Comparison of ENCODE assay signal across 23 mouse cellular contexts in the genomic region with DNA sequence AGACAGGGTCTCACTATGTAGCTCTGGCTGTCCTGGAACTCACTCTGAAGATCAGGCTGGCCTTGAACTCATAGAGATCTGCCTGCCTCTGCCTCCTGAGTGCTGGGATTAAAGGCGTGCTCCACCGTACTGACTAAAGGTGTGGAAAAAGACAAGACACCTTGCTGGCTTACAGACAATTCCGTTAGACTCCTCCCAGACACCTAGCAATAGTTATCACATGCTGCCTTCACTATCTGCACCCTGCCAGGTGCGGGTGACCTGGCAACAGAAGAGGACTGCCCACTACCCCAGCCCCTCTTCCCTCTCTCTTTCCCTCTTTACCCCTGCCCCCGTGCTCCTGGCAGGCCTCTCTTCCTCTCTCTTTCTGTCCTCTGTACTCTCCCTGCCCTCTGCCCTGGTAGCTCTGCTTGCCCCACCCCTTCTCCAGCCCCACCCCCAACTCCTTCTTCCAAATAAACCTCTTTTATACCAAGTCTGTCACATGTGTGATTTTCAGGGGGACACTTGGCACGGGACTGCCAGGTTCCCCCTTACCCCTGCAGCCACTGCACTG. TPM values are rescaled to one million over a fixed set of nuclear protein-coding genes. Genes with fewer than 3 reads are reported as not detected.
DNase-seq lines count a peak whose midpoint lies in the region; ATAC-seq and TF ChIP-seq lines count a peak whose summit lies in the region.
"Had no signal": no experiment of that assay in that cellular context is flagged by ENCODE, and none has a peak within 500 bp of the region (broad histone marks: within the 10 kb centered on the region; RNA-seq: fewer than 3 reads in every experiment).

No protein-coding gene starts in this region.

- peak; percentile 51 for DNase-seq in kidney, postnatal 10 days
- DNase-seq in cerebellum, postnatal 14 days = no peak
- DNase-seq in thymus, postnatal 25 days = no peak
- DNase-seq: adrenal gland, postnatal 25 days; cerebellum, adult 8-10 months; gastrocnemius, postnatal 36 days; heart, postnatal 10 days; layer of hippocampus, postnatal 36 days had no signal

- peak overlapping the region; percentile 36; the same call in 1 of the 2 replicates for H3K27ac ChIP-seq in intestine, embryonic 16.5 days (ENCODE audit: low read length)
- no peak overlapping the region for H3K27ac ChIP-seq in intestine, embryonic 15.5 days
- H3K27ac ChIP-seq in bone marrow macrophage, adult 2 months (ENCODE audit: insufficient read depth, low read depth, low read length) = peak overlapping the region; percentile 43
- H3K27ac ChIP-seq in liver, embryonic 16.5 days (ENCODE audit: low read length) = peak overlapping the region; percentile 46; the same call in 1 of the 2 replicates
- H3K27ac ChIP-seq: embryonic facial prominence, embryonic 13.5 days; hindbrain, embryonic 13.5 days; layer of hippocampus, adult 2 months; limb, embryonic 15.5 days; midbrain, embryonic 13.5 days; neural tube, embryonic 13.5 days had no signal

- H3K4me1 ChIP-seq in intestine, embryonic 16.5 days (ENCODE audit: control insufficient read depth, insufficient read depth, low read length) = peaks cover 33% of the 10 kb centered on the region
- peaks cover 33% of the 10 kb centered on the region for H3K4me1 ChIP-seq in intestine, embryonic 15.5 days (replicated peaks)
- H3K4me1 ChIP-seq in bone marrow macrophage, adult 2 months (ENCODE audit: control insufficient read depth, insufficient read depth, low read length) = peaks cover 73% of the 10 kb centered on the region
- H3K4me1 ChIP-seq in liver, embryonic 16.5 days (ENCODE audit: control insufficient read depth, low read depth, low read length) = peaks cover 79% of the 10 kb centered on the region

- WGBS in intestine, embryonic 16.5 days = 76% methylated on average over 6 of the region's 6 CpGs
- WGBS in intestine, embryonic 15.5 days = 68% methylated on average over 6 of the region's 6 CpGs
- WGBS in liver, embryonic 16.5 days (ENCODE audit: insufficient replicate concordance) = 53% methylated on average over 6 of the region's 6 CpGs

- no peak for TF ChIP-seq CTCF in bone marrow macrophage, adult 2 months (IDR thresholded peaks at IDR 0.05; ENCODE audit: low read depth, low read length)

- TF ChIP-seq POLR2A in bone marrow macrophage, adult 2 months (IDR thresholded peaks at IDR 0.05; ENCODE audit: borderline replicate concordance, low read depth, low read length) = no peak

- no peak for ATAC-seq in intestine, embryonic 16.5 days
- no peak for ATAC-seq in intestine, embryonic 15.5 days
- ATAC-seq in liver, embryonic 16.5 days (ENCODE audit: low read depth) = no peak
- ATAC-seq: forebrain, embryonic 14.5 days; inflammation-experienced regulatory T-cells, adult 6 months; midbrain, embryonic 13.5 days had no signal

- H3K9me3 ChIP-seq in intestine, embryonic 16.5 days (ENCODE audit: control insufficient read depth, low read length) = no peaks in the 10 kb centered on the region
- no peaks in the 10 kb centered on the region for H3K9me3 ChIP-seq in intestine, embryonic 15.5 days
- no peaks in the 10 kb centered on the region for H3K9me3 ChIP-seq in liver, embryonic 16.5 days (replicated peaks; ENCODE audit: control insufficient read depth, low read length)
- H3K9me3 ChIP-seq: embryonic facial prominence, embryonic 13.5 days; hindbrain, embryonic 13.5 days; limb, embryonic 15.5 days; midbrain, embryonic 13.5 days; neural tube, embryonic 13.5 days had no signal

- no peak overlapping the region for H3K4me3 ChIP-seq in intestine, embryonic 16.5 days (ENCODE audit: low read length)
- no peak overlapping the region for H3K4me3 ChIP-seq in intestine, embryonic 15.5 days (replicated peaks)
- no peak overlapping the region for H3K4me3 ChIP-seq in bone marrow macrophage, adult 2 months (ENCODE audit: insufficient read depth, low read length)
- no peak overlapping the region for H3K4me3 ChIP-seq in liver, embryonic 16.5 days (ENCODE audit: low read depth, low read length)
- H3K4me3 ChIP-seq: embryonic facial prominence, embryonic 13.5 days; hindbrain, embryonic 13.5 days; layer of hippocampus, adult 2 months; limb, embryonic 15.5 days; midbrain, embryonic 13.5 days; neural tube, embryonic 13.5 days had no signal

- peak overlapping the region; percentile 13; the same call in 1 of the 2 replicates for H3K4me2 ChIP-seq in intestine, embryonic 16.5 days (ENCODE audit: low read depth, low read length)
- H3K4me2 ChIP-seq in intestine, embryonic 15.5 days (replicated peaks) = no peak overlapping the region
- H3K4me2 ChIP-seq in liver, embryonic 16.5 days (ENCODE audit: low read depth, low read length) = no peak overlapping the region
- H3K4me2 ChIP-seq: embryonic facial prominence, embryonic 13.5 days; heart, embryonic 11.5 days; hindbrain, embryonic 13.5 days; limb, embryonic 15.5 days; midbrain, embryonic 13.5 days; neural tube, embryonic 13.5 days had no signal

- no peak overlapping the region for H3K9ac ChIP-seq in intestine, embryonic 16.5 days (ENCODE audit: low read depth, low read length)
- no peak overlapping the region for H3K9ac ChIP-seq in intestine, embryonic 15.5 days
- peak overlapping the region; percentile 24; the same call in 1 of the 2 replicates for H3K9ac ChIP-seq in liver, embryonic 16.5 days (ENCODE audit: low read depth, low read length)
- H3K9ac ChIP-seq: embryonic facial prominence, embryonic 13.5 days; hindbrain, embryonic 13.5 days; limb, embryonic 15.5 days; midbrain, embryonic 13.5 days; neural tube, embryonic 13.5 days had no signal

- no peaks in the 10 kb centered on the region for H3K36me3 ChIP-seq in intestine, embryonic 16.5 days (ENCODE audit: control insufficient read depth, insufficient read depth, low read length)
- no peaks in the 10 kb centered on the region for H3K36me3 ChIP-seq in intestine, embryonic 15.5 days
- H3K36me3 ChIP-seq in liver, embryonic 16.5 days (ENCODE audit: control insufficient read depth, insufficient read depth) = no peaks in the 10 kb centered on the region
- H3K36me3 ChIP-seq: embryonic facial prominence, embryonic 13.5 days; hindbrain, embryonic 13.5 days; limb, embryonic 15.5 days; midbrain, embryonic 13.5 days; neural tube, embryonic 13.5 days had no signal

- no peaks in the 10 kb centered on the region for H3K27me3 ChIP-seq in intestine, embryonic 16.5 days (replicated peaks; ENCODE audit: control insufficient read depth, insufficient read depth, low read length)
- H3K27me3 ChIP-seq in intestine, embryonic 15.5 days (replicated peaks) = no peaks in the 10 kb centered on the region
- H3K27me3 ChIP-seq in liver, embryonic 16.5 days (ENCODE audit: control insufficient read depth, insufficient read depth, low read depth, low read length) = no peaks in the 10 kb centered on the region
- H3K27me3 ChIP-seq: CH12.LX; embryonic facial prominence, embryonic 13.5 days; hindbrain, embryonic 13.5 days; limb, embryonic 15.5 days; midbrain, embryonic 13.5 days; neural tube, embryonic 13.5 days had no signal

RNA-seq across cellular contexts. Expression of a gene that starts 3.5 kb away (rescaled TPM):
- 2.3 and 2.5 TPM in 2 replicates for polyA plus RNA-seq in intestine, embryonic 16.5 days (2015; fragmentation: Nextera tagmentation; extraction: Ambion mirVana)
- polyA plus RNA-seq in intestine, embryonic 15.5 days (2015; fragmentation: Nextera tagmentation; extraction: Ambion mirVana) = 2.2 and 2.7 TPM in 2 replicates
- polyA plus RNA-seq in bone marrow macrophage, adult 2 months (2012; ENCODE audit: insufficient read depth, insufficient read length, missing spikeins) = 34.5 and 34.7 TPM in 2 replicates
- 20.6 and 24.1 TPM in 2 replicates for polyA plus RNA-seq in liver, embryonic 16.5 days (2015; fragmentation: Nextera tagmentation; extraction: Ambion mirVana)

RNA-seq across cellular contexts. Expression of a gene that starts 21.6 kb away (rescaled TPM):
- polyA plus RNA-seq in intestine, embryonic 16.5 days (2015; fragmentation: Nextera tagmentation; extraction: Ambion mirVana) = 33.9 and 44.0 TPM in 2 replicates
- polyA plus RNA-seq in intestine, embryonic 15.5 days (2015; fragmentation: Nextera tagmentation; extraction: Ambion mirVana) = 23.5 and 25.8 TPM in 2 replicates
- not detected in 2 replicates for polyA plus RNA-seq in bone marrow macrophage, adult 2 months (2012; ENCODE audit: insufficient read depth, insufficient read length, missing spikeins)
- polyA plus RNA-seq in liver, embryonic 16.5 days (2015; fragmentation: Nextera tagmentation; extraction: Ambion mirVana) = 0.42 TPM in 1 of 2 replicates, not detected in the other
- polyA plus RNA-seq: forebrain, embryonic 14.5 days; heart, embryonic 11.5 days; hindbrain, embryonic 13.5 days; inflammation-experienced regulatory T-cells, adult 6 months; midbrain, embryonic 13.5 days; neural tube, embryonic 13.5 days; urinary bladder, adult 2 months had no signal

RNA-seq across cellular contexts. Expression of a gene that starts 22.7 kb away (rescaled TPM):
- 183 and 195 TPM in 2 replicates for polyA plus RNA-seq in intestine, embryonic 16.5 days (2015; fragmentation: Nextera tagmentation; extraction: Ambion mirVana)
- polyA plus RNA-seq in intestine, embryonic 15.5 days (2015; fragmentation: Nextera tagmentation; extraction: Ambion mirVana) = 162 and 168 TPM in 2 replicates
- 31.4 and 36.1 TPM in 2 replicates for polyA plus RNA-seq in bone marrow macrophage, adult 2 months (2012; ENCODE audit: insufficient read depth, insufficient read length, missing spikeins)
- polyA plus RNA-seq in liver, embryonic 16.5 days (2015; fragmentation: Nextera tagmentation; extraction: Ambion mirVana) = 42.2 and 48.1 TPM in 2 replicates

RNA-seq across cellular contexts. Expression of a gene that starts 31.1 kb away (rescaled TPM):
- polyA plus RNA-seq in intestine, embryonic 16.5 days (2015; fragmentation: Nextera tagmentation; extraction: Ambion mirVana) = 0.87 and 1.0 TPM in 2 replicates
- 0.81 and 0.85 TPM in 2 replicates for polyA plus RNA-seq in intestine, embryonic 15.5 days (2015; fragmentation: Nextera tagmentation; extraction: Ambion mirVana)
- polyA plus RNA-seq in bone marrow macrophage, adult 2 months (2012; ENCODE audit: insufficient read depth, insufficient read length, missing spikeins) = 13.2 and 14.4 TPM in 2 replicates
- polyA plus RNA-seq in liver, embryonic 16.5 days (2015; fragmentation: Nextera tagmentation; extraction: Ambion mirVana) = 1.2 and 1.6 TPM in 2 replicates
- polyA plus RNA-seq: inflammation-experienced regulatory T-cells, adult 6 months had no signal

RNA-seq across cellular contexts. Expression of a gene that starts 48.5 kb away (rescaled TPM):
- polyA plus RNA-seq in intestine, embryonic 16.5 days (2015; fragmentation: Nextera tagmentation; extraction: Ambion mirVana) = 5.3 and 6.3 TPM in 2 replicates
- polyA plus RNA-seq in intestine, embryonic 15.5 days (2015; fragmentation: Nextera tagmentation; extraction: Ambion mirVana) = 20.1 and 20.5 TPM in 2 replicates
- polyA plus RNA-seq in bone marrow macrophage, adult 2 months (2012; ENCODE audit: insufficient read depth, insufficient read length, missing spikeins) = 73.2 and 77.1 TPM in 2 replicates
- 1.1 and 1.3 TPM in 2 replicates for polyA plus RNA-seq in liver, embryonic 16.5 days (2015; fragmentation: Nextera tagmentation; extraction: Ambion mirVana)

Comparison
In these comparisons a context has a peak if more than half of its experiments do, and no peak if none do; other contexts are left out.
1. RNA of a gene that starts 21.6 kb away (polyA plus RNA-seq): 33.9 to 44.0 TPM in intestine, embryonic 16.5 days and 23.5 to 25.8 TPM in intestine, embryonic 15.5 days; 0.42 TPM in liver, embryonic 16.5 days and not detected in bone marrow macrophage, adult 2 months; every median in the first group is over 10 times any median in the second.